Mouse (Mus musculus) spleen, adult 2 months (tissue): ENCODE measurements around the gene Ocm. TPM values are rescaled to one million over a fixed set of nuclear protein-coding genes. Genes with fewer than 3 reads are reported as not detected.
"Not testable (repeated sequence)": the region's sequence is repeated elsewhere in the genome, so short reads cannot be mapped to it uniquely, and the experiment has no call there.

Source experiments
- DNase-seq, 2 experiments: peaks; one replicate each; pipeline versions ENCODE4 v3.0.0 to v3.0.0-alpha.2; 2012 to 2021; ENCODE audit warnings: low spot score in 2 of 2, low read depth in 1 of 2
- H3K27ac ChIP-seq: fragments of 200-500 bp; 2 replicates; pipeline ENCODE4 v1.5.1; 2012; ENCODE audit warnings: low read length, inconsistent platforms; ENCODE audit not compliant: insufficient read depth
- H3K27me3 ChIP-seq: fragments of 200-500 bp; 2 replicates; pipeline ENCODE4 v1.6.1; 2012; ENCODE audit warnings: mild to moderate bottlenecking, moderate library complexity, low read length, inconsistent platforms; ENCODE audit not compliant: control insufficient read depth, insufficient read depth
- H3K36me3 ChIP-seq: fragments of 200-500 bp; 2 replicates; pipeline ENCODE4 v1.6.1; 2012; ENCODE audit warnings: mild to moderate bottlenecking, low read length, inconsistent platforms; ENCODE audit not compliant: control insufficient read depth, insufficient read depth
- H3K4me1 ChIP-seq: fragments of 200-500 bp; 2 replicates; pipeline ENCODE4 v1.6.1; 2011; ENCODE audit warnings: inconsistent platforms; ENCODE audit not compliant: control insufficient read depth, insufficient read depth, insufficient read length
- H3K4me3 ChIP-seq: fragments of 200-500 bp; 2 replicates; pipeline ENCODE4 v1.5.1; 2011; ENCODE audit warnings: mild to moderate bottlenecking, inconsistent platforms; ENCODE audit not compliant: insufficient read depth, insufficient read length; ENCODE audit errors: extremely low read depth
- CTCF ChIP-seq: fragments of 200-500 bp; IDR thresholded peaks from 2 replicates; pipeline ENCODE4 v1.5.1; 2011; ENCODE audit warnings: mild to moderate bottlenecking, inconsistent platforms; ENCODE audit not compliant: insufficient read depth, insufficient read length, insufficient replicate concordance; ENCODE audit errors: extremely low read depth
- POLR2A ChIP-seq: fragments of 200-500 bp; IDR thresholded peaks from 2 replicates; pipeline ENCODE4 v1.6.1; 2011; ENCODE audit warnings: low read depth, low read length, inconsistent platforms
- WGBS: fragments of 180-500 bp; shearing (Covaris S2); methylation state at CpG from one replicate; pipeline ENCODE4 v1.1.7; 2018; 5-methylcytosine and 5-hydroxymethylcytosine counted together
- polyA plus RNA-seq: library from polyadenylated mRNA; depleted of rRNA; stranded (reverse); fragments of >200 nt; gene quantifications from 2 replicates; pipeline ENCODE4 v1.2.3, GENCODE M21; 2012

The Ocm gene
- polyA plus RNA-seq, 1 experiment, result not detected

- no peak overlapping the region for H3K27ac ChIP-seq
- H3K27me3 ChIP-seq, result no peaks in the 10 kb centered on the region
- TF ChIP-seq POLR2A, result no peak
- no peak for TF ChIP-seq CTCF
- no peak overlapping the region for H3K4me3 ChIP-seq
- H3K4me1 ChIP-seq, result no peaks in the 10 kb centered on the region
- 65% methylated on average over 17 of the region's 17 CpGs for WGBS
- H3K36me3 ChIP-seq, result no peaks in the 10 kb centered on the region
- no peak for DNase-seq
Observed at GRCm38 (mm10) chr5:144036952-144037351, 10.5 kb upstream of the Ocm start.

GRCm38 (mm10) chr5:144034567-144034966 is 8.1 kb upstream of the Ocm start:
- H3K4me3 ChIP-seq, result no peak overlapping the region
- H3K36me3 ChIP-seq, result no peaks in the 10 kb centered on the region
- no peak for TF ChIP-seq POLR2A
- TF ChIP-seq CTCF, result no peak
- H3K27me3 ChIP-seq, result no peaks in the 10 kb centered on the region
- H3K4me1 ChIP-seq, result no peaks in the 10 kb centered on the region
- H3K27ac ChIP-seq, result no peak overlapping the region
- 75% methylated on average over 7 of the region's 7 CpGs for WGBS
- no peak for DNase-seq

- Histone ChIP-seq H3K27me3 (no peaks in the 10 kb centered on the region), H3K27ac (no peak overlapping the region), H3K36me3 (no peaks in the 10 kb centered on the region), H3K4me3 (no peak overlapping the region), H3K4me1 (no peaks in the 10 kb centered on the region)
- TF ChIP-seq POLR2A (no peak), CTCF (no peak)
- no peak for DNase-seq
- 84% methylated on average over 7 of the region's 7 CpGs for WGBS
Observed at GRCm38 (mm10) chr5:144032491-144032890, 6.0 kb upstream of the Ocm start.

GRCm38 (mm10) chr5:144015845-144016244 is 10.6 kb downstream of the Ocm start:
- Histone ChIP-seq H3K4me1 (no peaks in the 10 kb centered on the region), H3K36me3 (peaks cover 13% of the 10 kb centered on the region), H3K4me3 (no peak overlapping the region), H3K27ac (no peak overlapping the region), H3K27me3 (no peaks in the 10 kb centered on the region)
- 90% methylated on average over 9 of the region's 9 CpGs for WGBS
- DNase-seq, result no peak
- TF ChIP-seq CTCF (no peak), POLR2A (no peak)

GRCm38 (mm10) chr5:144015312-144015650 is 11.2 kb downstream of the Ocm start:
- no peak for DNase-seq
- TF ChIP-seq POLR2A (no peak), CTCF (no peak)
- 71% methylated on average over 3 of the region's 3 CpGs for WGBS
- no peak overlapping the region for H3K27ac ChIP-seq
- no peak overlapping the region for H3K4me3 ChIP-seq
- no peaks in the 10 kb centered on the region for H3K4me1 ChIP-seq
- H3K27me3 ChIP-seq, result no peaks in the 10 kb centered on the region
- H3K36me3 ChIP-seq, result peaks cover 16% of the 10 kb centered on the region

- no peaks in the 10 kb centered on the region for H3K4me1 ChIP-seq
- peaks cover 20% of the 10 kb centered on the region for H3K36me3 ChIP-seq
- TF ChIP-seq CTCF (no peak), POLR2A (peak; percentile 22; the same call in 1 of the 2 replicates)
- H3K27me3 ChIP-seq, result no peaks in the 10 kb centered on the region
- DNase-seq, result peak; percentile 72 to 75
- peak within 1 kb of the TSS; percentile 98 for H3K4me3 ChIP-seq
- peak within 1 kb of the TSS; percentile 67 for H3K27ac ChIP-seq
- 4% methylated on average over 47 of the region's 47 CpGs for WGBS
Observed at GRCm38 (mm10) chr5:144014551-144015311, 11.7 kb downstream of the Ocm start, which contains the start of gene Ccz1. TSS of gene Ccz1 (minus strand) at chr5:144014877.

- H3K4me3 ChIP-seq, result peak overlapping the region; percentile 26; the same call in 1 of the 2 replicates
- WGBS, result 31% methylated on average over 13 of the region's 13 CpGs
Observed at GRCm38 (mm10) chr5:144013366-144014134, 12.9 kb downstream of the Ocm start.

More at GRCm38 (mm10) chr5:144013366-144014134, 12.9 kb downstream of the Ocm start:
- DNase-seq, H3K4me1 ChIP-seq, H3K27me3 ChIP-seq, H3K27ac ChIP-seq: not testable (repeated sequence)
- peaks cover 30% of the 10 kb centered on the region for H3K36me3 ChIP-seq
